Mouse (Mus musculus) small intestine, adult 2 months (tissue): ENCODE measurements around the gene 2010111I01Rik. TPM values are rescaled to one million over a fixed set of nuclear protein-coding genes. Genes with fewer than 3 reads are reported as not detected.

Experiments used
- H3K27ac ChIP-seq: fragments of 200-500 bp; 2 replicates; pipeline ENCODE4 v1.5.1; 2012; ENCODE audit warnings: low read depth, low read length, control low read depth, inconsistent platforms; ENCODE audit not compliant: insufficient read depth
- H3K27me3 ChIP-seq: fragments of 200-500 bp; 2 replicates; pipeline ENCODE4 v1.6.1; 2012; ENCODE audit warnings: mild to moderate bottlenecking, moderate library complexity, low read length, inconsistent platforms; ENCODE audit not compliant: control insufficient read depth, insufficient read depth
- H3K36me3 ChIP-seq: fragments of 200-500 bp; 2 replicates; pipeline ENCODE4 v1.6.1; 2012; ENCODE audit warnings: mild to moderate bottlenecking, low read length, control low read depth, inconsistent platforms; ENCODE audit not compliant: control insufficient read depth, insufficient read depth
- H3K4me1 ChIP-seq: fragments of 200-500 bp; 2 replicates; pipeline ENCODE4 v1.6.1; 2012; ENCODE audit warnings: low read length, inconsistent platforms, mixed read lengths; ENCODE audit not compliant: control insufficient read depth, insufficient read depth, insufficient read length
- H3K4me3 ChIP-seq: fragments of 200-500 bp; 2 replicates; pipeline ENCODE4 v1.5.1; 2012; ENCODE audit warnings: low read depth, mild to moderate bottlenecking, control low read depth, inconsistent platforms, low read length, moderate library complexity
- CTCF ChIP-seq: fragments of 200-500 bp; IDR thresholded peaks from 2 replicates; pipeline ENCODE4 v1.5.1; 2012; ENCODE audit warnings: low read depth, mild to moderate bottlenecking, control low read depth, inconsistent platforms, low read length, moderate library complexity, mixed read lengths; ENCODE audit not compliant: insufficient replicate concordance, insufficient read length; ENCODE audit errors: extremely low read depth
- POLR2A ChIP-seq: fragments of 200-500 bp; IDR thresholded peaks from 2 replicates; pipeline ENCODE4 v1.6.1; 2012; ENCODE audit warnings: low read depth, mild to moderate bottlenecking, control low read depth, inconsistent platforms, low read length, moderate library complexity
- WGBS: fragments of 180-500 bp; shearing (Covaris S2); methylation state at CpG from one replicate; pipeline ENCODE4 v1.1.7; 2018; 5-methylcytosine and 5-hydroxymethylcytosine counted together
- polyA plus RNA-seq: library from polyadenylated mRNA; depleted of rRNA; stranded (reverse); fragments of >200 nt; gene quantifications from 2 replicates; pipeline ENCODE4 v1.2.3, GENCODE M21; 2012

The 2010111I01Rik gene
- polyA plus RNA-seq, 1 experiment: 48.4 TPM

DNA sequence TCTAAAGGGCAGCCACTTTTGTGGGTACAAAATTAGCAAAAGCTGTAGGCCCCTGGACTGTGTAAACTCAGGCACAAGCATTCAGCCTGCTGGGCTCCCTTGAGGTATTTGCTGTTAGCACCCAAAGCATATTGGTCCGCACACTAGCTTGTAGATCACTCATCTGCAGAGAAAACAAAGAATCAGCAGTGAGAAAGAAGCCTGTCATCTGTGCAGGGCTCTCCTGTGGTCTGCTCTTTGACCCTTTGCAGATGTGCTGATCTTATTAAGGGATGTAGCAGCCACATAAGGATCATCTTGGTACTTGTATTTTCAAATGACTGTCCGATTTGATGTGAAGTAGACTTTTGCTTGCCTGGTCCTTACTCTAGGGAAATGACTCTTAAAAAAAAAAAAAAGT is 126.6 kb downstream of the 2010111I01Rik start:
- WGBS: 89% methylated on average over 2 of the region's 2 CpGs
- Histone ChIP-seq H3K4me3 (no peak overlapping the region), H3K27me3 (no peaks in the 10 kb centered on the region), H3K27ac (no peak overlapping the region), H3K36me3 (no peaks in the 10 kb centered on the region), H3K4me1 (peaks cover 12% of the 10 kb centered on the region)
- no peak for TF ChIP-seq CTCF
- no peak for TF ChIP-seq POLR2A

GRCm38 (mm10) chr13:63092299-63092698 is 127.6 kb downstream of the 2010111I01Rik start:
- Histone ChIP-seq H3K27me3 (no peaks in the 10 kb centered on the region), H3K4me1 (peaks cover 12% of the 10 kb centered on the region), H3K27ac (no peak overlapping the region), H3K4me3 (no peak overlapping the region), H3K36me3 (no peaks in the 10 kb centered on the region)
- TF ChIP-seq POLR2A: no peak
- TF ChIP-seq CTCF: no peak
- WGBS: 72% methylated on average over 2 of the region's 2 CpGs

DNA sequence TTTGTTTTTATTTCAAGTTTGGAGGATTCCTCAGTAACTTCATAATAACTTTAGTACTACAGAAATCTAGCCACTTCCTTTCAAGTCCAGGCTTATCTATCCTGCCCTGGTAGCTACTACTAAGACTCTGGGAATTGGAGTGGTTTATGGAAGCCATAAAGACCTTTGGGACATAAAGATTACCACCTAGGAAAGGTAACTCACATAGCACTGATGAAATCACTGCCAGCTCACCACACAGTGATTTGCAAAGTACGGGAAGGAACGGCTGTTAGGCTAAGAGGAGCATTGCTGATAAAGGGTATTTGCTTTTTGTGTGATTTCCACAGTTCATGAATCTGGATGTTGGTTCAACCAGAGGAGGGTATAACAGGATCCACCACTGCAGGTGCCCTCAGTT is 128.2 kb downstream of the 2010111I01Rik start:
- Histone ChIP-seq H3K4me1 (peaks cover 12% of the 10 kb centered on the region), H3K27ac (no peak overlapping the region), H3K4me3 (no peak overlapping the region), H3K27me3 (no peaks in the 10 kb centered on the region), H3K36me3 (no peaks in the 10 kb centered on the region)
- no peak for TF ChIP-seq CTCF
- no peak for TF ChIP-seq POLR2A
- 30% methylated on average over 2 of the region's 2 CpGs for WGBS

- Histone ChIP-seq H3K36me3 (no peaks in the 10 kb centered on the region), H3K4me3 (no peak overlapping the region), H3K27ac (no peak overlapping the region), H3K27me3 (no peaks in the 10 kb centered on the region), H3K4me1 (peaks cover 12% of the 10 kb centered on the region)
- 93% methylated on average over 6 of the region's 6 CpGs for WGBS
- TF ChIP-seq CTCF: no peak
- no peak for TF ChIP-seq POLR2A
Observed at GRCm38 (mm10) chr13:63093636-63094035, 128.9 kb downstream of the 2010111I01Rik start.

DNA sequence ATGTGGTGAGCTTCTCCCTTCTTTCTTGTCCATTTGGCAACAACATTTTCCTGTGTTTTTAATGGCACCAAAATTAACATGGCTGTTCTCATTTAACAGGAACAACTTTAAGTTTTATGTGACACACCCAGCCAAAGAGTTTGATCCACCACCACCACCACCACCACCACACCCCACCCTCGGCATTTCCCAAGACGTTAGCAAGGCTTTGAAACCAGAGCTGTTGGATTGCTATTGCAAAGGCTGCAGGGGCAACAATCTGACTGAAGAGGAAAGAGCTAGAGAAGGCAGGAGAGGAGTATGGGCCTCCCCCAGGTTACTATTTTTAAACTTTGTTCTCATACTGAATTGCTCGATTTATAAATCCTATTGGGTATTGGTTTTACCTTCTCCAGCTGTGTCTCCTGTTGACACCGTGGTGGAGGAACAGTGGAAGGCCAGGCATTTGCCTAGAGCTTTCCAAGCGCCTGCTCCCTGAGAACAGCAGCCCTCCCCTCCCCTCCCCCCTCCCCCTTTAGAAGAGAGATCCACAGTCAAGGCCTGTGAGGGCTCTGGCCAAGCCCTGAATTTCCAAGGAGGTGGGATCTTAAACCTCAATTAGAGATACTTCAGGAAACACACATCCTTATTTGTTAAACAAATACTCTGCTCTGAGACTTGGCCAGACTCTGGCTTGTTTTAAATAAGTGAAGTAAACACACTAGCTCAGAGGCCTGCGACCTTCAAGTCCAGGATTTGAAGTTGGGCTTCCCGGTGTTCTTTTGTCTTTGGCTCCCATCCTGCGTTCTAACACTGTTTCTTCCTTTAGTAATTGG is 129.8 kb downstream of the 2010111I01Rik start:
- no peaks in the 10 kb centered on the region for H3K36me3 ChIP-seq
- TF ChIP-seq CTCF: no peak
- no peak for TF ChIP-seq POLR2A
- H3K4me3 ChIP-seq: no peak overlapping the region
- H3K27me3 ChIP-seq: no peaks in the 10 kb centered on the region
- WGBS: 69% methylated on average over 8 of the region's 8 CpGs
- H3K27ac ChIP-seq: peak overlapping the region; percentile 45; the same call in 1 of the 2 replicates
- H3K4me1 ChIP-seq: peaks cover 12% of the 10 kb centered on the region

DNA sequence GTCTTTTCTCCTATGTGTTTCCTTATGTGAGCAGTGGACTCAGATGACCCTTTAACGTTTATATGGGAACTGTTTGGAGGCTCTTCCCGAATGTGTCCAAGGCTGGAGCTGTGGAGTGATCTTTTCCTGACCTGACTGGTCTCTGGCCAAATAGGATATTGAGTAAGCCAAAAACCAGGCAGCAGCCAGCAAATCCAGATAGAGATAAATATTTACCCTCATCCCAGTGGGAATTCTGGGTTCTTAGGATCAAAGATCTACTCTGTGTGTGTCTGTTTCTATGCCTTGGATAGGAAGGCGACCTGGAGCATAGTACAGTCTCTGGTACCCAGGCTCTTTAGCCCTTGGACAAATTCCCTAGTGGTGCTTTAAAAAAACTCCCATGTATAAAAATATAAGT is 132.1 kb downstream of the 2010111I01Rik start:
- H3K27ac ChIP-seq: peak overlapping the region; percentile 39; the same call in 1 of the 2 replicates
- H3K4me1 ChIP-seq: peaks cover 12% of the 10 kb centered on the region; the same call in 1 of the 2 replicates
- WGBS: 25% methylated on average over 3 of the region's 3 CpGs
- TF ChIP-seq CTCF: no peak
- no peak for TF ChIP-seq POLR2A
- no peaks in the 10 kb centered on the region for H3K36me3 ChIP-seq
- H3K27me3 ChIP-seq: no peaks in the 10 kb centered on the region
- H3K4me3 ChIP-seq: no peak overlapping the region

DNA sequence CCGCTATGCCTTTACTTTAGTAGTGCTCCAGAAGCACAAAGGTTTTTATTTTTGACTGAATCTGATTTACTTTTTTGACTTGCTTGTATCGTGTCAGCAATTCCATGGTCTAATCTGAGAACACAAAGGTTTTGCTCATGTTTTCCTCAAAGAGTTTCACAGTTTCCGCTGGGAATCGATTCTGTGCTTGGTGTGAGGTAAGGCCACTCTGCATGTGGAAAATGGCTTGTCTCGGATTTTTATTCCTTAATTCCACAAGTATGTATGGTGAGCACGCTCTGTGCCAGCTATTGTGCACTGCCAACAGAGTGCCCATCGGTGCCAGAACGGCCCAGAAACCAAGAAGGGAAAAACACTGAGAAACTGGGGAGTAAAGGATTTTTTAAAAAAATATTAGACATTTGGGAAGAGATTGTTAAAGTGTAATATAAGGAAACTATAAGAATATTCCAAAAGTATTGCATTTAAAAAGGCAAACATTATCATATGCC is 132.8 kb downstream of the 2010111I01Rik start:
- TF ChIP-seq POLR2A: no peak
- TF ChIP-seq CTCF: no peak
- peak overlapping the region; percentile 39; the same call in 1 of the 2 replicates for H3K27ac ChIP-seq
- WGBS: 89% methylated on average over 8 of the region's 8 CpGs
- H3K4me1 ChIP-seq: peaks cover 7% of the 10 kb centered on the region; the same call in 1 of the 2 replicates
- H3K4me3 ChIP-seq: no peak overlapping the region
- H3K36me3 ChIP-seq: no peaks in the 10 kb centered on the region
- H3K27me3 ChIP-seq: no peaks in the 10 kb centered on the region
